Mouse (Mus musculus): ENCODE results near the gene Pja2.
"Not testable (repeated sequence)": the region's sequence is repeated elsewhere in the genome, so short reads cannot be mapped to it uniquely, and the experiment has no call there.

GRCm38 (mm10) chr17:64314523-64314922 lies 17.2 kb downstream of the Pja2 start:
- not testable (repeated sequence) for TF ChIP-seq CTCF, EP300 (IDR thresholded peaks at IDR 0.05; ENCODE audit: low read depth)
